Mouse (Mus musculus) CH12.LX (cell line): ENCODE measurements around the gene Hspb7. TPM values are rescaled to one million over a fixed set of nuclear protein-coding genes. Genes with fewer than 3 reads are reported as not detected.

Source experiments
- DNase-seq: peaks from one replicate; pipeline ENCODE4 v3.0.0-alpha.2; 2013; ENCODE audit errors: extremely low read depth
- H3K27ac ChIP-seq: 2 replicates; pipeline ENCODE4 v1.5.1; 2012; ENCODE audit warnings: low read depth, mild to moderate bottlenecking, control low read depth, moderate library complexity; ENCODE audit not compliant: insufficient read depth
- H3K27me3 ChIP-seq: replicated peaks from 2 replicates; pipeline ENCODE3; 2012; ENCODE audit warnings: inconsistent platforms
- H3K36me3 ChIP-seq, 2 experiments: replicated peaks in 1 of 2; 2 replicates each; pipeline versions ENCODE3 to v1.6.1; 2012; ENCODE audit warnings: inconsistent platforms in 1 of 2, low read length in 1 of 2, mild to moderate bottlenecking in 1 of 2, mixed read lengths in 1 of 2, moderate library complexity in 1 of 2; ENCODE audit not compliant: control insufficient read depth in 1 of 2, insufficient read depth in 1 of 2
- H3K4me1 ChIP-seq, 2 experiments: 2 replicates each; pipeline ENCODE4 v1.6.1; 2012; ENCODE audit warnings: inconsistent platforms in 1 of 2, moderate library complexity in 1 of 2; ENCODE audit not compliant: insufficient read depth in 2 of 2, control insufficient read depth in 1 of 2
- H3K4me2 ChIP-seq: 2 replicates; pipeline ENCODE4 v1.6.1; 2012; ENCODE audit warnings: low read depth, mild to moderate bottlenecking, control low read depth; ENCODE audit not compliant: poor library complexity, insufficient read depth, severe bottlenecking
- H3K4me3 ChIP-seq, 3 experiments: fragments of 150-350 bp in 1 of 3; sonication (generic) in 1 of 3; replicated peaks in 1 of 3; 2 replicates each; pipeline versions ENCODE3 to v1.5.1; 2011 to 2012; ENCODE audit warnings: low read depth in 2 of 3, low read length in 2 of 3, mild to moderate bottlenecking in 2 of 3, moderate library complexity in 2 of 3, control low read depth in 1 of 3, improper control_type of control experiment in 1 of 3, inconsistent platforms in 1 of 3, mixed read lengths in 1 of 3; ENCODE audit not compliant: poor library complexity in 1 of 3
- H3K79me2 ChIP-seq: replicated peaks from 2 replicates; pipeline ENCODE4 v1.6.1; 2012; ENCODE audit warnings: mild to moderate bottlenecking, moderate library complexity; ENCODE audit not compliant: control insufficient read depth, poor library complexity, insufficient read depth, severe bottlenecking; ENCODE audit errors: extremely low read depth
- H3K9ac ChIP-seq: 2 replicates; pipeline ENCODE4 v1.6.1; 2012; ENCODE audit warnings: low read depth, mild to moderate bottlenecking, control low read depth, moderate library complexity; ENCODE audit not compliant: insufficient read depth
- H3K9me3 ChIP-seq: replicated peaks from 2 replicates; pipeline ENCODE3; 2012; ENCODE audit warnings: low read length, inconsistent platforms, mixed read lengths
- CHD1 ChIP-seq: IDR thresholded peaks from 2 replicates; pipeline ENCODE4 v1.6.1; 2012; ENCODE audit warnings: low read depth, low read length, improper control_type of control experiment, inconsistent platforms
- CHD2 ChIP-seq: IDR thresholded peaks from 2 replicates; pipeline ENCODE4 v1.6.1; 2011; ENCODE audit warnings: low read length, improper control_type of control experiment
- E2F4 ChIP-seq: IDR thresholded peaks from 2 replicates; pipeline ENCODE4 v1.6.1; 2011; ENCODE audit warnings: low read depth, low read length, improper control_type of control experiment; ENCODE audit not compliant: insufficient replicate concordance
- ELF1 ChIP-seq: IDR thresholded peaks from 2 replicates; pipeline ENCODE4 v1.6.1; 2014; ENCODE audit warnings: low read depth, mild to moderate bottlenecking, inconsistent platforms, low read length, improper control_type of control experiment
- ETS1 ChIP-seq: conservative IDR thresholded peaks from 2 replicates; pipeline ENCODE4 v1.6.1; 2012; ENCODE audit warnings: low read depth, mild to moderate bottlenecking, inconsistent platforms, low read length, improper control_type of control experiment, moderate library complexity
- GABPA ChIP-seq: IDR thresholded peaks from 2 replicates; pipeline ENCODE4 v1.6.1; 2012; ENCODE audit warnings: low read depth, low read length, improper control_type of control experiment, inconsistent platforms; ENCODE audit not compliant: insufficient replicate concordance
- IRF4 ChIP-seq: IDR thresholded peaks from 2 replicates; pipeline ENCODE4 v1.6.1; 2014; ENCODE audit warnings: low read depth, mild to moderate bottlenecking, inconsistent platforms, low read length, improper control_type of control experiment
- JUN ChIP-seq: IDR thresholded peaks from 2 replicates; pipeline ENCODE4 v1.6.1; 2011; ENCODE audit warnings: low read depth, mild to moderate bottlenecking, low read length, improper control_type of control experiment, moderate library complexity; ENCODE audit not compliant: insufficient read depth
- MAFK ChIP-seq: IDR thresholded peaks from 2 replicates; pipeline ENCODE4 v1.6.1; 2011; ENCODE audit warnings: low read length, improper control_type of control experiment; ENCODE audit not compliant: insufficient replicate concordance
- MYC ChIP-seq: IDR thresholded peaks from 2 replicates; pipeline ENCODE4 v1.6.1; 2011; ENCODE audit warnings: low read depth, mild to moderate bottlenecking, improper control_type of control experiment, low read length
- RCOR1 ChIP-seq: conservative IDR thresholded peaks from 2 replicates; pipeline ENCODE4 v1.6.1; 2012; ENCODE audit warnings: low read depth, mild to moderate bottlenecking, inconsistent platforms, low read length, improper control_type of control experiment
- SMC3 ChIP-seq: IDR thresholded peaks from 2 replicates; pipeline ENCODE4 v1.6.1; 2011; ENCODE audit warnings: low read depth, low read length, improper control_type of control experiment
- TBP ChIP-seq: conservative IDR thresholded peaks from 2 replicates; pipeline ENCODE4 v1.6.1; 2011; ENCODE audit warnings: low read depth, low read length, improper control_type of control experiment
- TCF12 ChIP-seq: IDR thresholded peaks from 2 replicates; pipeline ENCODE4 v1.6.1; 2014; ENCODE audit warnings: low read depth, mild to moderate bottlenecking, inconsistent platforms, low read length, improper control_type of control experiment
- USF2 ChIP-seq: conservative IDR thresholded peaks from 2 replicates; pipeline ENCODE4 v1.6.1; 2011; ENCODE audit warnings: low read depth, low read length, improper control_type of control experiment
- ZC3H11A ChIP-seq: IDR thresholded peaks from 2 replicates; pipeline ENCODE4 v1.6.1; 2012; ENCODE audit warnings: low read depth, mild to moderate bottlenecking, inconsistent platforms, low read length, improper control_type of control experiment
- ZMIZ1 ChIP-seq: IDR thresholded peaks from 2 replicates; pipeline ENCODE4 v1.6.1; 2012; ENCODE audit warnings: low read depth, mild to moderate bottlenecking, inconsistent platforms, low read length, improper control_type of control experiment
- dilution Hi-C: fragments of 300-500 bp; cut with MboI; formaldehyde crosslinking; loops from 2 replicates; pipeline ENCODE4 v1.14.3; 2020; ENCODE audit warnings: low sequenced_read_pairs; ENCODE audit not compliant: extremely low pct_unique_long_range_greater_than_20kb, extremely low pct_ligation_motif_present
- in situ Hi-C: fragments of 300-500 bp; cut with MboI; formaldehyde crosslinking; loops from 3 replicates; pipeline ENCODE4 v1.14.3; 2019; ENCODE audit warnings: low sequenced_read_pairs, low pct_ligation_motif_present, low pct_unique_long_range_greater_than_20kb, mixed read lengths
- polyA plus RNA-seq: library from polyadenylated mRNA; unstranded; fragments of >175 nt; gene quantifications from 2 replicates; pipeline ENCODE4 v1.2.1, GENCODE M21; 2012; ENCODE audit warnings: low read depth; ENCODE audit not compliant: insufficient read length
- total RNA-seq, 2 experiments: library from RNA; depleted of rRNA; stranded (reverse); fragments of 300-350 nt in 1 of 2; fragments of >200 nt in 1 of 2; gene quantifications; 2 replicates each; pipeline ENCODE4 v1.2.3; 2012 to 2014

Hspb7 gene
- total and polyA plus RNA-seq, 3 experiments, result 0.04 TPM; not detected in 2

DNA sequence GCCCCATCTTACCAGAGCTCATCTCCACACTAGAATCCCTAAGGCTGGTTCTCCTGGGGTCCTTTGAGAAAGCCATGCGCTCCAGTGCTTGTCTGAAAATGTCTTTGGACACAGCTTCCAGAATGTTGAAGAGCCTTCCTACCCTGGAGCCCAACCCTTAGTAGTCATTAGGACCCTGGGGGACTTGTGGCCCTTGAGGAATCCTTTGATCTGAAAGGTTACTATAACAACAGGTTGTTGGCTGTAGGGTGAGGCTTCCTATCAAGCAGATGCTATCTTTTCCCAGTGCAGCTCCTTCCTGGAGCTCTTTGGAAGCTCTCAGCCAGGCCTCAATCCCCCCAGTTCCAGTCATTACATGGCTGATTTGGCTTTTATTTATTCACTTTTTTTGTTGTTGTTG, 15.4 kb downstream of the Hspb7 start, which contains the start of gene Srarp:
Gene Srarp (minus strand): TSS at position 132 of the 400 bp plus-strand sequence.
- no peaks in the 10 kb centered on the region for H3K79me2 ChIP-seq
- no peaks in the 10 kb centered on the region for H3K9me3 ChIP-seq
- dilution Hi-C loops (no loop called here), in situ Hi-C loops (no loop called here)
- H3K4me2 ChIP-seq, result no peak within 1 kb of the TSS
- no peak within 1 kb of the TSS for H3K9ac ChIP-seq
- TF ChIP-seq ELF1 (no peak), CHD1 (no peak), RCOR1 (no peak), ETS1 (no peak), TCF12 (no peak), MAFK (no peak), ZMIZ1 (no peak)
- H3K4me1 ChIP-seq, result no peaks in the 10 kb centered on the region; a peak in 1 of 4 replicates
- no peak within 1 kb of the TSS for H3K4me3 ChIP-seq
- H3K27ac ChIP-seq, result no peak within 1 kb of the TSS
- no peak for DNase-seq
- no peaks in the 10 kb centered on the region for H3K36me3 ChIP-seq
- H3K27me3 ChIP-seq, result peaks cover 3% of the 10 kb centered on the region

DNA sequence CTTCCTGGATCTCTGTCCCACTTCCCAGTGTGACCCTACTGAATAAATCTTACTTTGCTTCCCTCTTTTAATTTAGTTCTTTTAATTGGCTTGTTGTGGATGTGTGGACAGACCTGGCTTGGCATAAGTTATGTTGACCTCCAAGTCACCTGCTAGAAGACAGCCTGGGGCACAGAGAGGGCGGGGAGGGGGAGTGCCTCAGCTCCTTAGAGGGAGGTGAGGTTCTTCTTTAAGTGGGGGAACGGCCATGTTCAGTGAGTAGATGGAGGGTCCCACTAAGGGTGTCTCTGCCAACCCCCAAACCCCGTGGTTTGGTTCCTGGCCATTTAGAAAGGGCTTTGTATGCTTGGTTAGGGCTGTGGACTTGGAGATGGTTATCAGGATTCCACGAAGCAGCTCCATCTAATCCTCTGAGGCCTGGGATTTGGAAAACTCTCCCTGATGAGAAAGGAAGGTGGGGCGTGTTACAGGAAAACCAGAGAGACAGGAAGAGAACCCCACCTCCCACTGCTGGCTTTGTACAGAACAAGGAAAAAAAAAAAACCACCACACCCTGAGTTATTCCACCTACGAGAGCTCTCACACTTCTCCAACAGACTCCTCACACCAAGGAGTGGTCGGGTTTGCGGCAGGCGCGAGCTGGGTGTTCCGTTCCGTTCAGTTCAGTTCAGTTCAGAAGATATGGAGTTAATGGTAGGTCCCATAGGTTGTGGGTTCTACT, 18.7 kb downstream of the Hspb7 start:
- DNase-seq, result no peak
- in situ Hi-C loops, result no loop called here
- Histone ChIP-seq H3K27ac (no peak overlapping the region), H3K79me2 (no peaks in the 10 kb centered on the region), H3K4me3 (no peak overlapping the region), H3K4me2 (no peak overlapping the region), H3K27me3 (peaks cover 3% of the 10 kb centered on the region), H3K9ac (no peak overlapping the region), H3K36me3 (no peaks in the 10 kb centered on the region), H3K4me1 (peaks cover 3 to 5% of the 10 kb centered on the region in 2 experiments; a peak in 3 of 4 replicates), H3K9me3 (no peaks in the 10 kb centered on the region)
- TF ChIP-seq USF2 (no peak), MYC (no peak), ETS1 (no peak), JUN (no peak), ELF1 (no peak), ZMIZ1 (no peak), GABPA (no peak), E2F4 (no peak), SMC3 (no peak), IRF4 (no peak), CHD2 (no peak), TBP (no peak), ZC3H11A (no peak), MAFK (no peak)
- dilution Hi-C loops, result no loop called here
